ENCODE assay signal across 22 mouse cellular contexts in genomic region chr16:31577347-31577746, GRCm38 (mm10).
A peak's percentile ranks its signal among the peaks of the same experiment; 100 is the strongest.
DNase-seq lines count a peak whose midpoint lies in the region; ATAC-seq and TF ChIP-seq lines count a peak whose summit lies in the region.
"Had no signal": no experiment of that assay in that cellular context is flagged by ENCODE, and none has a peak within 500 bp of the region (broad histone marks: within the 10 kb centered on the region; RNA-seq: fewer than 3 reads in every experiment).

No protein-coding gene starts in this region.

- 0 out of 2 replicates have a peak overlapping the region, but pooled peaks have one; percentile 14 for H3K27ac ChIP-seq in hindbrain, embryonic 15.5 days (replicated peaks)
- no peak overlapping the region; the same call in 1 of the 2 replicates for H3K27ac ChIP-seq in hindbrain, embryonic 13.5 days
- H3K27ac ChIP-seq in lung, embryonic 14.5 days (ENCODE audit: low read depth) = no peak overlapping the region
- H3K27ac ChIP-seq in CH12.LX (ENCODE audit: insufficient read depth, low read depth) = 0 out of 2 replicates have a peak overlapping the region, but pooled peaks have one; percentile 2
- H3K27ac ChIP-seq: forebrain, embryonic 10.5 days; forebrain, embryonic 15.5 days; heart, embryonic 15.5 days had no signal

- ATAC-seq in hindbrain, embryonic 15.5 days (ENCODE audit: low FRiP score, low read depth) = no peak
- ATAC-seq in hindbrain, embryonic 13.5 days (ENCODE audit: low FRiP score) = no peak
- ATAC-seq in lung, embryonic 14.5 days (ENCODE audit: insufficient read depth) = no peak
- ATAC-seq: activated CD4-positive, CD25-positive, alpha-beta regulatory T cell, adult 4 months; CD4-positive, CD25-positive, alpha-beta regulatory T cell, adult 4 months; forebrain, embryonic 15.5 days; intestine, postnatal 0 days had no signal

- no peaks in the 10 kb centered on the region for H3K27me3 ChIP-seq in hindbrain, embryonic 15.5 days
- no peaks in the 10 kb centered on the region for H3K27me3 ChIP-seq in hindbrain, embryonic 13.5 days
- H3K27me3 ChIP-seq in lung, embryonic 14.5 days (ENCODE audit: insufficient read depth, low read length) = no peaks in the 10 kb centered on the region
- H3K27me3 ChIP-seq in CH12.LX (replicated peaks) = no peaks in the 10 kb centered on the region
- H3K27me3 ChIP-seq: forebrain, embryonic 15.5 days; heart, embryonic 12.5 days; heart, embryonic 15.5 days had no signal

- no peak for TF ChIP-seq EP300 in CH12.LX (IDR thresholded peaks at IDR 0.05; ENCODE audit: low read length)

- dilution Hi-C loops in CH12.LX (cut with MboI; ENCODE audit: extremely low pct_ligation_motif_present, extremely low pct_unique_long_range_greater_than_20kb, low sequenced_read_pairs) = no loop called here

- in situ Hi-C loops in CH12.LX (cut with MboI; ENCODE audit: low pct_ligation_motif_present, low pct_unique_long_range_greater_than_20kb, low sequenced_read_pairs) = no loop called here

- no peak overlapping the region for H3K4me2 ChIP-seq in hindbrain, embryonic 15.5 days
- H3K4me2 ChIP-seq in hindbrain, embryonic 13.5 days = no peak overlapping the region
- H3K4me2 ChIP-seq in lung, embryonic 14.5 days = no peak overlapping the region
- no peak overlapping the region for H3K4me2 ChIP-seq in CH12.LX (ENCODE audit: insufficient read depth, low read depth, poor library complexity, severe bottlenecking)
- H3K4me2 ChIP-seq: forebrain, embryonic 15.5 days; heart, embryonic 12.5 days; heart, embryonic 15.5 days had no signal

- peak; percentile 20 for DNase-seq in lung, embryonic 14.5 days
- no peak for DNase-seq in lung, postnatal 25 days (ENCODE audit: low spot score)
- no peak for DNase-seq in CH12.LX (ENCODE audit: extremely low read depth)
- no peak for DNase-seq in adrenal gland, adult 18-20 months (ENCODE audit: low spot score in 2 of 2)
- DNase-seq: adrenal gland, postnatal 10 days; adrenal gland, postnatal 36 days; cerebellum, adult 18-20 months; cerebellum, adult 9-10 months; cerebellum, postnatal 14 days; gastrocnemius, postnatal 25 days; heart, adult 18-20 months; heart, postnatal 10 days; heart, postnatal 36 days had no signal

- H3K9ac ChIP-seq in hindbrain, embryonic 15.5 days = no peak overlapping the region
- no peak overlapping the region for H3K9ac ChIP-seq in hindbrain, embryonic 13.5 days
- no peak overlapping the region for H3K9ac ChIP-seq in lung, embryonic 14.5 days
- H3K9ac ChIP-seq in CH12.LX (ENCODE audit: insufficient read depth, low read depth) = peak overlapping the region; percentile 82
- H3K9ac ChIP-seq: forebrain, embryonic 15.5 days; heart, embryonic 12.5 days; heart, embryonic 15.5 days had no signal

- WGBS in hindbrain, embryonic 15.5 days = 49% methylated on average over 7 of the region's 7 CpGs
- WGBS in hindbrain, embryonic 13.5 days = 57% methylated on average over 7 of the region's 7 CpGs
- 45% methylated on average over 7 of the region's 7 CpGs for WGBS in lung, embryonic 14.5 days

- no peaks in the 10 kb centered on the region for H3K36me3 ChIP-seq in hindbrain, embryonic 15.5 days
- H3K36me3 ChIP-seq in hindbrain, embryonic 13.5 days = no peaks in the 10 kb centered on the region
- H3K36me3 ChIP-seq in lung, embryonic 14.5 days (ENCODE audit: insufficient read depth) = no peaks in the 10 kb centered on the region
- peaks cover 42 to 50% of the 10 kb centered on the region in 2 experiments for H3K36me3 ChIP-seq in CH12.LX (replicated peaks in 1 of 2; ENCODE audit: control insufficient read depth in 1 of 2, insufficient read depth in 1 of 2, low read length in 1 of 2)
- H3K36me3 ChIP-seq: forebrain, embryonic 10.5 days; forebrain, embryonic 15.5 days; heart, embryonic 12.5 days; heart, embryonic 15.5 days had no signal

- no peak for TF ChIP-seq POLR2A in CH12.LX (IDR thresholded peaks at IDR 0.05; ENCODE audit: low read depth, low read length)

- peaks cover 54% of the 10 kb centered on the region for H3K79me2 ChIP-seq in CH12.LX (replicated peaks; ENCODE audit: control insufficient read depth, extremely low read depth, insufficient read depth, poor library complexity, severe bottlenecking)

- no peaks in the 10 kb centered on the region for H3K9me3 ChIP-seq in hindbrain, embryonic 15.5 days
- H3K9me3 ChIP-seq in hindbrain, embryonic 13.5 days = no peaks in the 10 kb centered on the region
- no peaks in the 10 kb centered on the region for H3K9me3 ChIP-seq in lung, embryonic 14.5 days (ENCODE audit: low read depth, low read length)
- H3K9me3 ChIP-seq in CH12.LX (replicated peaks; ENCODE audit: low read length) = no peaks in the 10 kb centered on the region
- H3K9me3 ChIP-seq: forebrain, embryonic 10.5 days; forebrain, embryonic 15.5 days; heart, embryonic 15.5 days had no signal

- no peak for TF ChIP-seq CTCF in lung, embryonic 14.5 days (IDR thresholded peaks at IDR 0.05; ENCODE audit: low read depth)
- TF ChIP-seq CTCF in CH12.LX (conservative IDR thresholded peaks at IDR 0.05 in 1 of 2, IDR thresholded peaks at IDR 0.05 in 1 of 2; ENCODE audit: low read depth in 2 of 2, low read length in 2 of 2) = no peak

- no peak overlapping the region for H3K4me3 ChIP-seq in hindbrain, embryonic 15.5 days
- H3K4me3 ChIP-seq in hindbrain, embryonic 13.5 days = no peak overlapping the region
- H3K4me3 ChIP-seq in lung, embryonic 14.5 days (ENCODE audit: low read depth, low read length) = no peak overlapping the region
- peak overlapping the region; percentile 61 to 73 (median 72) for H3K4me3 ChIP-seq in CH12.LX (replicated peaks in 1 of 3; ENCODE audit: low read depth in 2 of 3, low read length in 2 of 3, poor library complexity in 1 of 3)
- H3K4me3 ChIP-seq: forebrain, embryonic 10.5 days; forebrain, embryonic 15.5 days; heart, embryonic 12.5 days; heart, embryonic 15.5 days had no signal

- TF ChIP-seq RAD21 in CH12.LX (IDR thresholded peaks at IDR 0.05; ENCODE audit: low read depth, low read length) = no peak

- H3K4me1 ChIP-seq in hindbrain, embryonic 15.5 days (replicated peaks) = peaks cover 14% of the 10 kb centered on the region
- H3K4me1 ChIP-seq in hindbrain, embryonic 13.5 days (replicated peaks) = peaks cover 19% of the 10 kb centered on the region
- H3K4me1 ChIP-seq in lung, embryonic 14.5 days (ENCODE audit: insufficient read depth) = 0 out of 2 replicates have a peak, but pooled peaks cover 12% of the 10 kb centered on the region
- peaks cover 8 to 39% of the 10 kb centered on the region in 2 experiments for H3K4me1 ChIP-seq in CH12.LX (ENCODE audit: control insufficient read depth in 1 of 2, insufficient read depth in 2 of 2)

TF ChIP-seq in CH12.LX, 34 proteins besides CTCF, POLR2A, EP300 and RAD21:
- TF ChIP-seq SIN3A (IDR thresholded peaks at IDR 0.05; ENCODE audit: low read length) (peak; percentile 68; the same call in 1 of the 2 replicates), USF2 (conservative IDR thresholded peaks at IDR 0.05; ENCODE audit: low read depth, low read length) (no peak), CHD2 (IDR thresholded peaks at IDR 0.05; ENCODE audit: low read length) (peak; percentile 56; the same call in 1 of the 2 replicates), POLR2AphosphoS2 (IDR thresholded peaks at IDR 0.05; ENCODE audit: low read depth, low read length) (no peak), MAX (IDR thresholded peaks at IDR 0.05; ENCODE audit: low read length) (no peak), GABPA (IDR thresholded peaks at IDR 0.05; ENCODE audit: insufficient replicate concordance, low read depth, low read length) (no peak), BHLHE40 (IDR thresholded peaks at IDR 0.05; ENCODE audit: low read depth, low read length) (0 out of 2 replicates have a peak, but pooled peaks have one; percentile 3), ETS1 (conservative IDR thresholded peaks at IDR 0.05; ENCODE audit: low read depth, low read length) (no peak; the same call in 1 of the 2 replicates), MYC (IDR thresholded peaks at IDR 0.05; ENCODE audit: low read depth, low read length) (no peak), UBTF (IDR thresholded peaks at IDR 0.05; ENCODE audit: low read depth, low read length) (no peak), JUND (conservative IDR thresholded peaks at IDR 0.05; ENCODE audit: low read depth, low read length) (no peak), IRF4 (IDR thresholded peaks at IDR 0.05; ENCODE audit: low read depth, low read length) (no peak), MXI1 (IDR thresholded peaks at IDR 0.05; ENCODE audit: low read depth, low read length) (peak; percentile 43; the same call in 1 of the 2 replicates), SMC3 (IDR thresholded peaks at IDR 0.05; ENCODE audit: low read depth, low read length) (no peak)

Comparison
In these comparisons a context has a peak if more than half of its experiments do, and no peak if none do; other contexts are left out.
1. H3K27ac ChIP-seq: peak in hindbrain, embryonic 15.5 days (single experiment) and CH12.LX (single experiment); none in hindbrain, embryonic 13.5 days (single experiment) and lung, embryonic 14.5 days (single experiment).
2. H3K4me3 ChIP-seq: peak in CH12.LX (3 of 3); none in hindbrain, embryonic 15.5 days (single experiment), hindbrain, embryonic 13.5 days (single experiment) and lung, embryonic 14.5 days (single experiment).